Mouse (Mus musculus): ENCODE results near the gene 1810062G17Rik. TPM values are rescaled to one million over a fixed set of nuclear protein-coding genes. Genes with fewer than 3 reads are reported as not detected.
A peak's percentile ranks its signal among the peaks of the same experiment; 100 is the strongest.

Gene 1810062G17Rik
- 0.22 TPM in 1 of 2 replicates, not detected in the other for polyA plus RNA-seq (2015; fragmentation: Nextera tagmentation; extraction: Ambion mirVana)

DNA sequence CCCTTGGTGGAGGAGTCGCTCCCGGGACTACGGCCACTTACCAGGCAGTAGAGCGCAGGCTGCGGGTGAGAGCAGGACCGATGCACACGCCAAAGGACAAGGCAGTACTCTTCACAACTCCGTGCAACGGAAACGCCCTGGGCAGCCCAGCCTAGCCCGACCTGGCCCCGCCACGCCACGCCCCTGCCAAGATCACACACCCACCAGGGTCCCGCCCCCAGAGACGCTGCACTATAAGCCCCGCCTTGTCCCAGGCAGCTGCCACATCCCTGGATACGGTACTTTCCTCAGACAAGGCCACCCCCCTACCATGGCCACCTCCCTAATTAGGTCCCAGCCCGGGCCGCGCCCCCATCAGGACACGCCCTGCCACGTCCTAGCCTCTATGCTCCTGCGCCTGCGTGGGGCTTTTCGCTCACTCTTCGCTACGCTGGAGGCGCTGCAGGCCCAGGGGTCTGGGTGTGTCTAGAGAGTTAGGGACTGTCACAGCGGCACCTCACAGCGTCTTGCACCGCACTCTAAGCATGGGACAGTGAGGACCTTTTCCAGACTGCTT lies at the start of gene 1810062G17Rik, which contains the start of gene Anxa5:
TSS of gene 1810062G17Rik (plus strand) at position 406 of the 556 bp plus-strand sequence.
TSS of gene Anxa5 (minus strand) at position 363 of the 556 bp plus-strand sequence.
- Histone ChIP-seq H3K9me3 (no peaks in the 10 kb centered on the region), H3K9ac (peak within 1 kb of the TSS; percentile 48), H3K27me3 (no peaks in the 10 kb centered on the region), H3K36me3 (no peaks in the 10 kb centered on the region), H3K4me1 (replicated peaks) (peaks cover 11% of the 10 kb centered on the region), H3K4me2 (peak within 1 kb of the TSS; percentile 95), H3K4me3 (peak within 1 kb of the TSS; percentile 54), H3K27ac (replicated peaks) (peak within 1 kb of the TSS; percentile 62)
- under 1% methylated on average over 32 of the region's 32 CpGs for WGBS
- peak; percentile 96 for ATAC-seq (ENCODE audit: low FRiP score, low read depth)

DNA sequence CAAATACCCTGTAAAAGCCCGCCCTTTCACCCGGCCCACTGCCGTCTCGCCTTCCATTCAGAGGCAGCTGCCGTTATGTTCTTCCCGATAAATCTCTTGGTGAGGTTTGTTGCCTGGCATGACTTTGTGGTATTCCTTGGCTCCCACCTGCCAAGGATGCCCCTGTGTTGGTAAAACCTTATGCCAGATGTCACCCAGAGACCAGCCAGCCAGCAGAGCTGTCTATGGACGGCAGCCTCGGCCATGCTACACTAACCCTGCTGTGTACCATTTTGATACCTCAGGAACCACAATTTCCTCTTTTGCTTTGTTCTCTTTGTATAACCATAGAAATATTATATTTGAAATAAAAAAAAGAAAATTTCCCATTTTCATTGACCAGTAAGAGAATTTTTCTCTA lies 48.4 kb upstream of the 1810062G17Rik start:
- H3K27me3 ChIP-seq: no peaks in the 10 kb centered on the region
- no peak overlapping the region for H3K27ac ChIP-seq (replicated peaks)
- H3K4me2 ChIP-seq: no peak overlapping the region
- WGBS: 95% methylated on average over 8 of the region's 8 CpGs
- no peak for ATAC-seq (ENCODE audit: low FRiP score, low read depth)
- no peaks in the 10 kb centered on the region for H3K9me3 ChIP-seq
- H3K36me3 ChIP-seq: no peaks in the 10 kb centered on the region
- no peak overlapping the region for H3K9ac ChIP-seq
- H3K4me1 ChIP-seq (replicated peaks): no peaks in the 10 kb centered on the region
- no peak overlapping the region for H3K4me3 ChIP-seq

DNA sequence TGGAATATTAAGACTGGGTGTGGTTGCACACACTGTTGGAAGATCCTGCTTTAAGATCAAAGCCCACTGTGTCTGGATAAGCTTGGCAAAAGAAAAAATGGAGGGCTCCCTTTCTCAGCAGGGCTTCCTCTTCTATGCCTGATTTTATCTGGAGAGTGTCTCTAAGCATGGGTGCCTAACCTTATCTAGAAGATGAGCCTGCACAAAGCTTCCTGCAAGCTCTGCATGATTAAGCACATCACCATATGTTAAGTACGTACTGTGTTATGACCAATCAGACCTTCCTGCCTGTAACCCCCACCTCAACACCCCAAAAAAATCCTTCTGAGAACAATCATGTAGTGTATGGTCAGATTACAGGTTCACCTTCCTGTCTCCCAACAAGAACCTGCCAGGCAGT lies 45.4 kb upstream of the 1810062G17Rik start:
- Histone ChIP-seq H3K9ac (no peak overlapping the region), H3K36me3 (no peaks in the 10 kb centered on the region), H3K27me3 (no peaks in the 10 kb centered on the region), H3K9me3 (no peaks in the 10 kb centered on the region), H3K4me3 (no peak overlapping the region), H3K27ac (replicated peaks) (no peak overlapping the region), H3K4me2 (no peak overlapping the region), H3K4me1 (replicated peaks) (no peaks in the 10 kb centered on the region)
- ATAC-seq (ENCODE audit: low FRiP score, low read depth): no peak
- WGBS: 90% methylated on average over 1 of the region's 1 CpGs

DNA sequence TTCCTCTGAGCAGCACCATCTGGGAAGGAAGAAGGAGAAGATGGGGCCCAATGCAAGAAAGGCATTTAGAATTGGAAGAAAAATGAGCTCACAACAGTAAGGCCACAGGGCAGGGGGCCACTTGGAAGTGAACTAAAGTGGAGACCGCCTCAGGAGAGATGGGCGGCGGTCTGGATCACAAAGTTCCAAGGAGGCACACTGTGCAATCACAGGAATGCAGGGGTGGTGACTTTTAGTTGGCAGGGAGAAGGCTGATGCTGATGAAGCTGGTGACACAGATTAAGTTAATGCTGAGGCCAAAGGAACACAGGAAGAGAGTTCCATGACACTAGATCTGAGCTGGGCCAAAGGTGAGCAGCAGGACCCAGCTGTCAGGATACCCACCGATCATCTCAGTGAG lies 35.5 kb upstream of the 1810062G17Rik start:
- no peak for ATAC-seq (ENCODE audit: low FRiP score, low read depth)
- Histone ChIP-seq H3K9ac (no peak overlapping the region), H3K4me3 (no peak overlapping the region), H3K9me3 (no peaks in the 10 kb centered on the region), H3K4me2 (no peak overlapping the region), H3K27ac (replicated peaks) (no peak overlapping the region), H3K36me3 (no peaks in the 10 kb centered on the region), H3K4me1 (replicated peaks) (no peaks in the 10 kb centered on the region), H3K27me3 (no peaks in the 10 kb centered on the region)
- 86% methylated on average over 4 of the region's 4 CpGs for WGBS

DNA sequence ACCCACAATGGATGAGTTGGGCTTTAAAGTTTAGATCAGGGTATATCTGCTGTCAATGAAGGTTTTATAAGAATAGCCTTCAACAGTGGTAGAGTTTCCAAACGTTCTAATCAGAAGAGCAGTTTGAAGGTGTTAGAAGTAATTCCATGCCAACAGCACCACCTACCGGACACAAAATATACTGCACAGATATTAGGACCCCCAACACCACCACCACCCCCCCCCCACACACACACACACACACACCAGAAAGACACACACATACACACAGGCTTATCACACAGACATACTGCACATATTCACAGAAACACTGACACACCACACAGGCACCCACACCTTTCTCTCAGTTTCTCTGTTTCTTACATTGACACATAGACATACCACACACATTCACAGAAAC lies 33.3 kb upstream of the 1810062G17Rik start:
- Histone ChIP-seq H3K4me3 (no peak overlapping the region), H3K27me3 (no peaks in the 10 kb centered on the region), H3K4me2 (no peak overlapping the region), H3K36me3 (no peaks in the 10 kb centered on the region), H3K9ac (no peak overlapping the region), H3K27ac (replicated peaks) (no peak overlapping the region), H3K4me1 (replicated peaks) (no peaks in the 10 kb centered on the region), H3K9me3 (no peaks in the 10 kb centered on the region)
- WGBS: 2% methylated on average over 2 of the region's 2 CpGs
- ATAC-seq (ENCODE audit: low FRiP score, low read depth): peak; percentile 82

DNA sequence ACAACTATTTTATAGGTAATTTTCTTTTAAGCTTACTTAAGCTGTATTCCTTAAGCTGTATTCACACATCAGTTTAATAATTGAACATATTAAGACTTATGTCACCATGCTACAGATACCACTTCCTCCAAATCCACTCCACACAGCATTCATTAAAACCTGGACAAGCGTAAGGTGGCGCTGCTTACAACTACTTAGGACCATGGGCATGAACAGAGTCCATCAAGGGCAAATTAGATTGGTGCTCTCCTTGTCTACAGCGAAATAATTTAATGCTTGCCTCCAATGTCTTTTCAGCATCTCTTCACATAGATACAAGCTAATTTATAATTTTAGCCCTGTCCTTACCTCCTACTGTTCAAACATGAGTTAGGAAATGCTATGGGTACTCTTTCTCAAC lies 29.7 kb upstream of the 1810062G17Rik start:
- H3K4me2 ChIP-seq: no peak overlapping the region
- no peak for ATAC-seq (ENCODE audit: low FRiP score, low read depth)
- no peak overlapping the region for H3K9ac ChIP-seq
- no peak overlapping the region for H3K4me3 ChIP-seq
- H3K36me3 ChIP-seq: no peaks in the 10 kb centered on the region
- H3K27me3 ChIP-seq: no peaks in the 10 kb centered on the region
- WGBS: 97% methylated on average over 3 of the region's 3 CpGs
- no peaks in the 10 kb centered on the region for H3K9me3 ChIP-seq
- no peak overlapping the region for H3K27ac ChIP-seq (replicated peaks)
- no peaks in the 10 kb centered on the region for H3K4me1 ChIP-seq (replicated peaks)

DNA sequence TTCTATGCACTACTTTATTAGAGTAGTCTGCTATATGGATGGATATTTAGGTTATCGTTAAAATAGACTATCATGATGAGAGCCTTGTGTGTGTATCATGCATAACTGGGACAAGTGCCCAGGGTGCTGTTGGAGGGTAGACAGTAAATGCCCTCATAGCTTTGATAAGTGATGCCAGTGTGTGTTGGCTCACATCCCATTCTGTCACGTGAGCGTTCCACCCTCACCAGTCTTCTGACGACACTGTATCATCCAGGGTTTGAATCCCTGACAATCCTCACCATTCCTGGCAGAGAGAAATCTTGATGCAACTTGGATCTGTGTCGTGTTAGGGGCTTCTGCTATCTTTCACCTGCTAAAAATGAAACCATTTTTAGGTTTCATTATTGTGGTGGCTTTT lies 29.2 kb upstream of the 1810062G17Rik start:
- no peak for ATAC-seq (ENCODE audit: low FRiP score, low read depth)
- WGBS: 74% methylated on average over 5 of the region's 5 CpGs
- H3K27ac ChIP-seq (replicated peaks): no peak overlapping the region

DNA sequence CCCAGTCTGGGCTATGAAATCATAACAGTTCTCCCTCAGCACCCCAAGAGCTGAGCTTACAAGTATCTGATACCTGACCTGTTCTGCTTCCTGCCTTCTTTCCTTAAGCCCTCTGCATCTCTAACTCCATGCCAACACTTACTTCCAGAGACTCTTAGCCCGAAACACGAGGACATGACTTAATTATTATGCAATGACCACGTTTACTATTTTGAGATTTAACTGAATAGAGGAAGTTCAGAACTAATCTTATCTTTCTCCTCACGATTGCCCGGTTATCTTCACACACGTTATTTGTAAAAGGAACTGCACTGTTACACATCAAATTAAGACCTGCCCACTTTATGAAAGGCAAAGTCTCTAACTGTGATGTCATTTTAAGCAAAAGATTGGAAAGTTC lies 28.8 kb upstream of the 1810062G17Rik start:
- Histone ChIP-seq H3K9me3 (no peaks in the 10 kb centered on the region), H3K9ac (0 out of 2 replicates have a peak overlapping the region, but pooled peaks have one; percentile 7), H3K4me1 (replicated peaks) (no peaks in the 10 kb centered on the region), H3K4me2 (no peak overlapping the region), H3K36me3 (no peaks in the 10 kb centered on the region), H3K27ac (replicated peaks) (no peak overlapping the region), H3K27me3 (no peaks in the 10 kb centered on the region), H3K4me3 (no peak overlapping the region)
- 81% methylated on average over 6 of the region's 6 CpGs for WGBS
- ATAC-seq (ENCODE audit: low FRiP score, low read depth): no peak

More for the DNA sequence above, 29.2 kb upstream of the 1810062G17Rik start:
- Histone ChIP-seq H3K4me1 (replicated peaks) (no peaks in the 10 kb centered on the region), H3K9me3 (no peaks in the 10 kb centered on the region), H3K36me3 (no peaks in the 10 kb centered on the region), H3K27me3 (no peaks in the 10 kb centered on the region), H3K9ac (0 out of 2 replicates have a peak overlapping the region, but pooled peaks have one; percentile 7), H3K4me3 (no peak overlapping the region), H3K4me2 (no peak overlapping the region)

DNA sequence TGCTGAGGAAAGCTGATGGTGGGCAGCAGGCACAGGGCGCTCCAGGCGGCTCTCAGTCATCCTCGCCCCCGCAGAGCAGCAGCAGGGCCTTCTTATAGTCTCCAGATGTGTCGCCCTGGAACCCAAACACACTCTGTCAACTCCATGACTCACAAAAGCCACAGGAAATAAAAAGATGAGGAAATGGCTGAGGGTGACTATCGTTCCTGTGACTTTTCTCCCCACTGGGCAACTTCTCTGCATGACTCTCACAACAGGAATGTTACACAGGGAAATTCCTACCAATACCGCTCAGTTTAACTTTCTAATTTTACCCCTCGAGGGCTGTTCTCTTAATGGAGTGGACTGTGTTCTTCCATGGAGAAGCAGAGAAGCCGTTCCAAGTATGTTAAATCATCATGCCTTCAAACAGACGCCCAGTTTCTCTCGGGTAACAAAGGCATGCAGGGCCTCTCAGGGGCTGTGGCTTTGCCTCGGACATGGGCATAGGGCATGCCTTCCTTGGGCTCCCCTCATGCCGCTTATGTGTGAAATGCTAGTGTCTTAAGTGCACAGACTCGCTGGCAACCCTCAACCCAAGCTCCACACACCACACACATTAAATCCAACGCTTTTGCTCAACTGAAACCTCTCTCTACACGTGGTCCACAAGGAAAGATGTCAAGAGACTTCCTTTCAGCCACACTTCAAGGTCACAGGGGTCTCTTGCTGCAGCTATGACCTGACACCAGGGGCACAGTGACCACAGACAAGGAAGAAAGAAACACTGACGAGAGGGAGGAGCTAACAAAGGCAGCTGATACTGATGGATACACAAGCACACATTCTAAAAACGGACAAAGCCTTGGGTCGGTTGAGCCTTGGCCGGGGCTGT lies 26.2 kb upstream of the 1810062G17Rik start:
- no peaks in the 10 kb centered on the region for H3K36me3 ChIP-seq
- no peak overlapping the region for H3K4me2 ChIP-seq
- no peak overlapping the region for H3K9ac ChIP-seq
- H3K9me3 ChIP-seq: no peaks in the 10 kb centered on the region
- no peaks in the 10 kb centered on the region for H3K27me3 ChIP-seq
- no peak for ATAC-seq (ENCODE audit: low FRiP score, low read depth)
- no peak overlapping the region for H3K27ac ChIP-seq (replicated peaks)
- 36% methylated on average over 20 of the region's 20 CpGs for WGBS
- H3K4me1 ChIP-seq (replicated peaks): no peaks in the 10 kb centered on the region
- H3K4me3 ChIP-seq: no peak overlapping the region

DNA sequence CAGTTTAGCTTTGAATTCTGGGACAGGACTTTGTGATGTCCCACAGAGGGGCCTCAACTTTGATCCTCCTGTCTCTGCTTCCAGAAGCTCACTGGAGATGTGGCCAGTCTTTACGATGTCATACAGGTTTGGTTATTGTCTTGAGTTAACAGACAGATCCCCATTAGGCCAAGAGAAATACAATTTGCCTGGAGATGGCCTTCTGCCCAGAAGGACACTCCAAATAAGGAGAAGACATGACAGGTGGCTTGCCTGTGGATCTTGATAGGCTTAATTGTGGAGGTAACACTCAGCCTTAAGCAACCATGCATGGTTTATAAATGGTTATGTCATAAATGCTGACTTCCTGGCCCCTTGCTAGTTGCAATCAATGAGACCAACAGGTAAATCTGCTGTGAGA lies 23.2 kb upstream of the 1810062G17Rik start:
- Histone ChIP-seq H3K27ac (replicated peaks) (no peak overlapping the region), H3K4me1 (replicated peaks) (no peaks in the 10 kb centered on the region), H3K36me3 (no peaks in the 10 kb centered on the region), H3K27me3 (no peaks in the 10 kb centered on the region), H3K9me3 (no peaks in the 10 kb centered on the region), H3K4me2 (no peak overlapping the region), H3K4me3 (no peak overlapping the region), H3K9ac (no peak overlapping the region)
- 91% methylated on average over 1 of the region's 1 CpGs for WGBS
- ATAC-seq (ENCODE audit: low FRiP score, low read depth): no peak

DNA sequence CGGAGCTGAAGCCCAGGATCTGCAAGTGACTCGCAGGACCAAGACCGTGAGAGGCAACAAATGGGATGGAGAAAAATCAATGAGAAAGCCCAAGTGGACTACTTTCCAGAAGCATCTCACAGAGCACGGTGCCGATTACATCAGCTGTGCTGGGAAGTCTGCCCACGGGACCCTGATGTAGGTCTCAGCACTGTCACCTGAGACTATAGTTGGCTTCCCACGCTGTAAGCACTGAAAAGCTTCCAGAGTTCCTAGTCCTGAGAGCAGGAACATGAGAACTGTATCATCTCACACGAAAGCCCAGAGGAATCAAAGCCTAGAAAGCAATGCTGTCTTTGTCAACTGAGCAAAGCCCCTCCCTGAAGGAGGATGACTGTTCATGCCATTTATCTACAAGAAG lies 20.6 kb upstream of the 1810062G17Rik start:
- WGBS: 94% methylated on average over 8 of the region's 8 CpGs
- Histone ChIP-seq H3K27ac (replicated peaks) (no peak overlapping the region), H3K9ac (no peak overlapping the region), H3K27me3 (no peaks in the 10 kb centered on the region), H3K4me3 (no peak overlapping the region), H3K9me3 (no peaks in the 10 kb centered on the region), H3K4me2 (no peak overlapping the region), H3K36me3 (no peaks in the 10 kb centered on the region), H3K4me1 (replicated peaks) (no peaks in the 10 kb centered on the region)
- ATAC-seq (ENCODE audit: low FRiP score, low read depth): no peak

DNA sequence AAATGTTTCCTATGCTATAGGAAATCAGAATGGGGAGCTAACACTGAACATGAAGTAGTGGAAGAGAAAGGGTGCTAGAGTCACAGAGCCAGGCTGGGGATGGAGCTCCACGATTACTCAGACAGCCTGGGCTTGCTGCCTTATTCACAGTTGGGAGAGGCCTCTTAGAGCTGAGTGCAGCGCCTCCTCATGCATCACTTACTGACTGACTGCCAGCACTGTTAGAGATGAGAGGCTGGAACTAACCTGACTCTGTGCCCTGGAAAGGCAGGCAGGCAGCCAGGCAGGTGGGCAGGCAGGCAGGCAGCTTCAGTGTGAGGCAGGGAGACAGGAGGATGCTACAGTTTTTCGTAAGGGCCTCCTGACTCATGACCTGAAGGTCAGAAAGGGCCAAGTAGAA lies 20.2 kb upstream of the 1810062G17Rik start:
- H3K27ac ChIP-seq (replicated peaks): no peak overlapping the region
- WGBS: 78% methylated on average over 3 of the region's 3 CpGs
- no peaks in the 10 kb centered on the region for H3K4me1 ChIP-seq (replicated peaks)
- no peaks in the 10 kb centered on the region for H3K9me3 ChIP-seq
- no peaks in the 10 kb centered on the region for H3K27me3 ChIP-seq
- H3K9ac ChIP-seq: no peak overlapping the region
- H3K4me2 ChIP-seq: no peak overlapping the region
- H3K36me3 ChIP-seq: no peaks in the 10 kb centered on the region
- H3K4me3 ChIP-seq: no peak overlapping the region
- ATAC-seq (ENCODE audit: low FRiP score, low read depth): no peak

Data from hindbrain, embryonic 15.5 days (tissue).